ENCODE assay signal across 9 mouse cellular contexts in the genomic region with DNA sequence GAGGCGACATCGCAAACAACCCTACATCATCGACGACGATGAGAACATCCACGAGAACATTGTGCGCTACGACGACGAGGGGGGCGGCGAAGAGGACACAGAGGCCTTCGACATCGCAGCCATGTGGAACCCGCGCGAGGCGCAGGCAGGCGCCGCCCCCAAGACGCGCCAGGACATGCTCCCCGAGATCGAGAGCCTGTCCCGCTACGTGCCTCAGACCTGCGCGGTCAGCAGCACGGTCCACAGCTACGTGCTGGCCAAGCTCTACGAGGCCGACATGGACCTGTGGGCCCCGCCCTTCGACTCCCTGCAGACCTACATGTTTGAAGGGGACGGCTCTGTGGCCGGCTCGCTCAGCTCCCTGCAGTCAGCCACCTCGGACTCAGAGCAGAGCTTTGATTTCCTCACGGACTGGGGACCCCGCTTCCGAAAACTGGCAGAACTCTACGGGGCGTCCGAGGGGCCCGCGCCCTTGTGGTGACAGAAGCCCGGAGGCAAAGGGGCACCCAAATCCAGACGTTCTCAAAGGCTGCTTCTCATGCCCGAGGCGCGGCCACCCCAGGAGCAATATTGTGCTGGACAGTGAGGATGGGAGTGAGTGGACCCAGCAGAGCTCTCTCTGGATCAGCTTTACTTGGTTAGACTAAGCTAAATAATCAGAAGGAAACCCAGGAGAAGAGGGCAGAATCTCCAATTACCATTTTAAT.
DNase-seq lines count a peak whose midpoint lies in the region; ATAC-seq lines count a peak whose summit lies in the region.
"Had no signal": no experiment of that assay in that cellular context is flagged by ENCODE, and none has a peak within 500 bp of the region (broad histone marks: within the 10 kb centered on the region; RNA-seq: fewer than 3 reads in every experiment).

No protein-coding gene starts in this region.

- no peak overlapping the region for H3K27ac ChIP-seq in midbrain, embryonic 15.5 days
- H3K27ac ChIP-seq: macrophage had no signal

- peak overlapping the region; percentile 53 for H3K9ac ChIP-seq in midbrain, embryonic 15.5 days

- no peaks in the 10 kb centered on the region for H3K27me3 ChIP-seq in midbrain, embryonic 15.5 days (replicated peaks)

- H3K36me3 ChIP-seq in midbrain, embryonic 15.5 days (replicated peaks): no peaks in the 10 kb centered on the region

- WGBS in midbrain, embryonic 15.5 days: 14% methylated on average over 51 of the region's 51 CpGs

- peak overlapping the region; percentile 79 for H3K4me2 ChIP-seq in midbrain, embryonic 15.5 days

- peak; percentile 86 for DNase-seq in heart, adult 11 months
- no peak for DNase-seq in heart, postnatal 25 days (ENCODE audit: low spot score)
- peak; percentile 58 for DNase-seq in embryo, embryonic 10.5 days (ENCODE audit: low spot score)
- peak; percentile 13 to 20 for DNase-seq in heart, postnatal 14 days
- peak; percentile 45 to 63 for DNase-seq in kidney, postnatal 4 days
- DNase-seq in thymus, postnatal 36 days: no peak
- no peak for DNase-seq in layer of hippocampus, postnatal 36 days

- peak overlapping the region; percentile 47 for H3K4me3 ChIP-seq in midbrain, embryonic 15.5 days

- intact Hi-C loops in heart, postnatal 25 days (cut with DNase I): loop anchor here (5.0 kb wide), 1 partner anchor 263 kb away; no protein-coding TSS in a partner anchor
- intact Hi-C loops in heart, postnatal 14 days (cut with DNase I): loop anchor here (10.0 kb wide), 1 partner anchor 181 kb away; no protein-coding TSS in a partner anchor

- H3K9me3 ChIP-seq in midbrain, embryonic 15.5 days: no peaks in the 10 kb centered on the region

- ATAC-seq in midbrain, embryonic 15.5 days (replicated peaks): peak; percentile 92

- H3K4me1 ChIP-seq in midbrain, embryonic 15.5 days: peaks cover 6% of the 10 kb centered on the region

Comparison
In these comparisons a context has a peak if more than half of its experiments do, and no peak if none do; other contexts are left out.
1. DNase-seq: peak in heart, adult 11 months (single experiment), embryo, embryonic 10.5 days (single experiment), heart, postnatal 14 days (2 of 2) and kidney, postnatal 4 days (2 of 2); none in heart, postnatal 25 days (single experiment), thymus, postnatal 36 days (0 of 2) and layer of hippocampus, postnatal 36 days (0 of 2).